Mouse (Mus musculus): Measurements from ENCODE around the gene Rbm39. TPM values are rescaled to one million over a fixed set of nuclear protein-coding genes. Genes with fewer than 3 reads are reported as not detected.

Gene Rbm39
- total and polyA plus RNA-seq, 3 experiments = 282 to 795 (median 759) TPM

DNA sequence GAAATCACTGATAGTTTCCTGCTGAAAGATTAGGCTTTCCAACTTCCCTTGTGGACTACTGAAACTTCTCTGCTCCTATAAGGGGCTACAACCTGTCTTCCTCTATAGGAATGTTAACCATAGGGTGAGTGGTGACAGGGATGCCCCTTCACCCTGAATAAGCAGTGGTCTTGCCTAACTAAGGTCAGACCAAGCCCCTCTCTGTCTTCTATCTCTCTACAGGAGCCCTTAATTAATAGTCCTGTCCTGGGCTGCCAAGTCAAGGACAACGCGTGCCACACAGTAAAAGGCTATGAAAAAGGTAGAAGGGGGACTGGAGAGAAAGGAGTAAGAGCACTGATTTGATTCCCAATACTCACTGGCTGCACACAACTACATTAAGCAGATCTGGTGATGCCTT is 1.6 kb upstream of the Rbm39 start:
- Histone ChIP-seq H3K4me3 (ENCODE audit: low read depth, low read length) (peak overlapping the region; percentile 97; the same call in 1 of the 2 replicates), H3K9me3 (replicated peaks) (no peaks in the 10 kb centered on the region), H3K27me3 (ENCODE audit: insufficient read depth, low read length) (no peaks in the 10 kb centered on the region), H3K4me1 (ENCODE audit: insufficient read depth, low read depth, low read length) (peaks cover 27% of the 10 kb centered on the region), H3K36me3 (replicated peaks) (peaks cover 20% of the 10 kb centered on the region)
- ATAC-seq (ENCODE audit: extremely low read depth, insufficient number of reproducible peaks, low FRiP score, poor library complexity, severe bottlenecking) = no peak
- TF ChIP-seq TAL1 (conservative IDR thresholded peaks at IDR 0.05; ENCODE audit: low read depth, low read length) = no peak
- no peak for TF ChIP-seq GATA1 (IDR thresholded peaks at IDR 0.05; ENCODE audit: borderline replicate concordance, low read length)
- TF ChIP-seq POLR2AphosphoS5 (IDR thresholded peaks at IDR 0.05; ENCODE audit: insufficient replicate concordance, low read depth, low read length) = no peak
- no peak for TF ChIP-seq GATA2 (IDR thresholded peaks at IDR 0.05; ENCODE audit: borderline replicate concordance, low read depth, low read length)
- TF ChIP-seq CTCF (IDR thresholded peaks at IDR 0.05; ENCODE audit: low read depth, low read length) = no peak
- DNase-seq (ENCODE audit: low spot score) = no peak

DNA sequence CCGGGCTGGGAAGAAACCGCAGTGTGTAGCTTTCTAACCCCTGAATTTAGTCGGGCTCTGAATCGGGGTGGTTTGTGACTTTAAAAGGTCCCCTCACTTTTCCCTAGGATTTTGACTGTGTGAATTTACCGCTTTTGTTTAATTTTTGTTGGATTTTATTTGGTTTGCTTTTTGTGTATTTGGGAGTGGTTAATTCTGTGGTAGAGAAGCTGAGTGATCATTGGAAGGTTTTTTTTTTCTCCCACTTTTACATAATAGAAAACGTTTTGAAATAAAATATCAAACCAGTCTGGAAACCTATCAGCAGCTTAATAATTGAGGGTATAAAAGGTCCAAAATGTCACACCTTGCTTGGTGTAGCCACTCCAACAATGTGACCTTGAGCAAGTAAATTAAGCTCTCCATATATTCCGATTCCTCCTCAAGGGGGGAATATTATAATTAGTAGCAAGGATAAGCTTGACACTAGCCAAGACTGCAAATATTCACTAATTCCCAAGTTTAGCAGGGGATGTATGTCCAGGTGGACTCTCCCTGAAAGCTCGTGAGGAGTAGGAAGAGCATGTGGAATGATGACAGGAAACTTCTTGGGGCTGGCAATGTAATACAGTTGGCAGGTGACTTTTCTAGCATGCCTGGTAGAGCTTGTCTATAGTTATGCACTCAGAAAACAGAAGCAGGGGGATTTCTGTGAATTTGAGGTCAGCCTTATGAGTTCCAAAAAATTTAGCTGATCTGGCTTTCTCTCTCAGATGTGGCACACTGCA is 969 bp upstream of the Rbm39 start:
- Histone ChIP-seq H3K36me3 (replicated peaks) (peaks cover 25% of the 10 kb centered on the region), H3K4me1 (ENCODE audit: insufficient read depth, low read depth, low read length) (peaks cover 27% of the 10 kb centered on the region), H3K9me3 (replicated peaks) (no peaks in the 10 kb centered on the region), H3K27me3 (ENCODE audit: insufficient read depth, low read length) (no peaks in the 10 kb centered on the region), H3K4me3 (ENCODE audit: low read depth, low read length) (peak overlapping the region; percentile 97)
- ATAC-seq (ENCODE audit: extremely low read depth, insufficient number of reproducible peaks, low FRiP score, poor library complexity, severe bottlenecking) = no peak
- TF ChIP-seq POLR2AphosphoS5 (IDR thresholded peaks at IDR 0.05; ENCODE audit: insufficient replicate concordance, low read depth, low read length) (no peak), CTCF (IDR thresholded peaks at IDR 0.05; ENCODE audit: low read depth, low read length) (no peak), TAL1 (conservative IDR thresholded peaks at IDR 0.05; ENCODE audit: low read depth, low read length) (no peak), GATA2 (IDR thresholded peaks at IDR 0.05; ENCODE audit: borderline replicate concordance, low read depth, low read length) (no peak), GATA1 (IDR thresholded peaks at IDR 0.05; ENCODE audit: borderline replicate concordance, low read length) (no peak)
- no peak for DNase-seq (ENCODE audit: low spot score)

GRCm38 (mm10) chr2:156179796-156180093 is 293 bp downstream of the Rbm39 start:
- Histone ChIP-seq H3K4me1 (ENCODE audit: insufficient read depth, low read depth, low read length) (peaks cover 29% of the 10 kb centered on the region), H3K27me3 (ENCODE audit: insufficient read depth, low read length) (no peaks in the 10 kb centered on the region), H3K9me3 (replicated peaks) (no peaks in the 10 kb centered on the region), H3K4me3 (ENCODE audit: low read depth, low read length) (peak overlapping the region; percentile 97), H3K36me3 (replicated peaks) (peaks cover 34% of the 10 kb centered on the region)
- no peak for DNase-seq (ENCODE audit: low spot score)
- ATAC-seq (ENCODE audit: extremely low read depth, insufficient number of reproducible peaks, low FRiP score, poor library complexity, severe bottlenecking) = no peak
- no peak for TF ChIP-seq GATA1 (IDR thresholded peaks at IDR 0.05; ENCODE audit: borderline replicate concordance, low read length)
- TF ChIP-seq GATA2 (IDR thresholded peaks at IDR 0.05; ENCODE audit: borderline replicate concordance, low read depth, low read length) = no peak
- no peak for TF ChIP-seq POLR2AphosphoS5 (IDR thresholded peaks at IDR 0.05; ENCODE audit: insufficient replicate concordance, low read depth, low read length)
- TF ChIP-seq CTCF (IDR thresholded peaks at IDR 0.05; ENCODE audit: low read depth, low read length) = no peak

DNA sequence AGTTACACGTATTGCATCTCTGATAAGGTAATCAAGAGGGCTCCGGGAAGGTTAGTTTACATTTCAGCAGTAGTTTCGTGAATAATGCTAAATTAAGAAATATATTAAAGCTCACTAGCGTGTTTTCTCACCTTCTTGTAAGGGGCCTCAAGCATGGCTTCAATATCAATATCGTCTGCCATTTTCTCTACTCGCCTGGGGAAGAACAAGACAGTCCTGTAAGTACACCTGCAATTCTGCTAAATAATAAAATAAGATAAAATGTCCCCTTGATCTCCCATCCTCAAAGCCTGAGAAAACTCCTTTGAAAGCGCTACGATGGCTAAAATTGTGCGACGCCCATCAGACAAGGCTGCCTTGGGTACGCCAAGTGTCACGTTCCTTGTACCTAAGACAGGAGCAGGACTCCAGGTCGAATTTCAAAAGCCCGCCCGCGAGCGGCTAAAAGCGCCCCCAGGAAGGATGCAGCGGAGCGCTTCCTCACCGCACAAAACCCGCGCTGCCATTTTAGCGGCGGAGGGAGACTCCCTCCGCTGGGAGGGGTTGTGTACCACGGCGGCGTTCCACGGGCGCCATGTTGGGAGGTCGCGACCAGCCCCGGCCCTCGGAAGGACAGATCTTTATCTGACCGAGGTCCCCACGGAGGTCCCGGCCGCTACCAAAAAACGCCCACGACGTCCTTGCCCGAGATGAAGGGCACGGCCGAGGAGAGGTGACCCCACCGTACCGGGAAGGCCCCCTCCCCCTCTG is 817 bp downstream of the Rbm39 start:
- Histone ChIP-seq H3K9me3 (replicated peaks) (no peaks in the 10 kb centered on the region), H3K36me3 (replicated peaks) (peaks cover 38% of the 10 kb centered on the region)

GRCm38 (mm10) chr2:156177651-156178050 is 2.4 kb downstream of the Rbm39 start:
- TF ChIP-seq CTCF (IDR thresholded peaks at IDR 0.05; ENCODE audit: low read depth, low read length) (no peak), TAL1 (conservative IDR thresholded peaks at IDR 0.05; ENCODE audit: low read depth, low read length) (no peak), GATA2 (IDR thresholded peaks at IDR 0.05; ENCODE audit: borderline replicate concordance, low read depth, low read length) (no peak)
- peak overlapping the region; percentile 97 for H3K4me3 ChIP-seq (ENCODE audit: low read depth, low read length)
- H3K27me3 ChIP-seq (ENCODE audit: insufficient read depth, low read length) = no peaks in the 10 kb centered on the region
- peaks cover 50% of the 10 kb centered on the region for H3K36me3 ChIP-seq (replicated peaks)
- H3K9me3 ChIP-seq (replicated peaks) = no peaks in the 10 kb centered on the region
- ATAC-seq (ENCODE audit: extremely low read depth, insufficient number of reproducible peaks, low FRiP score, poor library complexity, severe bottlenecking) (no peak), DNase-seq (ENCODE audit: low spot score) (no peak)
- H3K4me1 ChIP-seq (ENCODE audit: insufficient read depth, low read depth, low read length) = peaks cover 35% of the 10 kb centered on the region

More for the DNA sequence above, 817 bp downstream of the Rbm39 start:
- peaks cover 31% of the 10 kb centered on the region for H3K4me1 ChIP-seq (ENCODE audit: insufficient read depth, low read depth, low read length)
- no peaks in the 10 kb centered on the region for H3K27me3 ChIP-seq (ENCODE audit: insufficient read depth, low read length)
- H3K4me3 ChIP-seq (ENCODE audit: low read depth, low read length) = peak overlapping the region; percentile 97
- DNase-seq (ENCODE audit: low spot score) (peak; percentile 63), ATAC-seq (ENCODE audit: extremely low read depth, insufficient number of reproducible peaks, low FRiP score, poor library complexity, severe bottlenecking) (no peak)
- TF ChIP-seq POLR2AphosphoS5 (IDR thresholded peaks at IDR 0.05; ENCODE audit: insufficient replicate concordance, low read depth, low read length) (no peak), GATA1 (IDR thresholded peaks at IDR 0.05; ENCODE audit: borderline replicate concordance, low read length) (no peak), TAL1 (conservative IDR thresholded peaks at IDR 0.05; ENCODE audit: low read depth, low read length) (no peak), GATA2 (IDR thresholded peaks at IDR 0.05; ENCODE audit: borderline replicate concordance, low read depth, low read length) (no peak)

GRCm38 (mm10) chr2:156177079-156177478 is 3.0 kb downstream of the Rbm39 start:
- peak overlapping the region; percentile 46; the same call in 1 of the 2 replicates for H3K4me3 ChIP-seq (ENCODE audit: low read depth, low read length)
- TF ChIP-seq GATA2 (IDR thresholded peaks at IDR 0.05; ENCODE audit: borderline replicate concordance, low read depth, low read length) (no peak), TAL1 (conservative IDR thresholded peaks at IDR 0.05; ENCODE audit: low read depth, low read length) (no peak), CTCF (IDR thresholded peaks at IDR 0.05; ENCODE audit: low read depth, low read length) (no peak), GATA1 (IDR thresholded peaks at IDR 0.05; ENCODE audit: borderline replicate concordance, low read length) (no peak)
- peaks cover 30% of the 10 kb centered on the region for H3K4me1 ChIP-seq (ENCODE audit: insufficient read depth, low read depth, low read length)
- DNase-seq (ENCODE audit: low spot score) (no peak), ATAC-seq (ENCODE audit: extremely low read depth, insufficient number of reproducible peaks, low FRiP score, poor library complexity, severe bottlenecking) (no peak)
- H3K9me3 ChIP-seq (replicated peaks) = no peaks in the 10 kb centered on the region
- peaks cover 55% of the 10 kb centered on the region for H3K36me3 ChIP-seq (replicated peaks)
- H3K27me3 ChIP-seq (ENCODE audit: insufficient read depth, low read length) = no peaks in the 10 kb centered on the region

Measured in G1E (cell line).